Mouse (Mus musculus) midbrain, embryonic 14.5 days (tissue): Measurements from ENCODE around the gene Ctrl. TPM values are rescaled to one million over a fixed set of nuclear protein-coding genes. Genes with fewer than 3 reads are reported as not detected.
A peak's percentile ranks its signal among the peaks of the same experiment; 100 is the strongest.

Source experiments
- ATAC-seq: fragments of 200-750 bp; cut with Nextera tagmentation; 2 replicates; pipeline ENCODE4 v1.8.0; 2017; ENCODE audit warnings: moderate number of reproducible peaks, moderate library complexity; ENCODE audit not compliant: low FRiP score, low TSS enrichment
- DNase-seq: peaks from one replicate; pipeline ENCODE4 v3.0.0-alpha.2; 2015
- H3K27ac ChIP-seq: fragments of 300-500 bp; sonication (generic); replicated peaks from 2 replicates; pipeline ENCODE4 v1.5.1; 2014; ENCODE audit warnings: mild to moderate bottlenecking, low read depth, low read length, moderate library complexity
- H3K27me3 ChIP-seq: fragments of 300-500 bp; sonication (generic); 2 replicates; pipeline ENCODE4 v1.6.1; 2014; ENCODE audit warnings: low read length, control low read depth, mixed read lengths; ENCODE audit not compliant: control insufficient read depth, insufficient read depth
- H3K36me3 ChIP-seq: fragments of 300-500 bp; sonication (generic); 2 replicates; pipeline ENCODE4 v1.6.1; 2014; ENCODE audit warnings: low read length, control low read depth; ENCODE audit not compliant: control insufficient read depth, insufficient read depth
- H3K4me1 ChIP-seq: fragments of 300-500 bp; sonication (generic); 2 replicates; pipeline ENCODE4 v1.6.1; 2014; ENCODE audit warnings: mild to moderate bottlenecking, antibody characterized with exemption, low read length, control low read depth; ENCODE audit not compliant: control insufficient read depth, insufficient read depth
- H3K4me2 ChIP-seq: fragments of 300-500 bp; sonication (generic); 2 replicates; pipeline ENCODE4 v1.6.1; 2014; ENCODE audit warnings: mild to moderate bottlenecking, low read length, moderate library complexity
- H3K4me3 ChIP-seq: fragments of 300-500 bp; sonication (generic); replicated peaks from 2 replicates; pipeline ENCODE4 v1.5.1; 2014; ENCODE audit warnings: low read depth, low read length
- H3K9ac ChIP-seq: fragments of 300-500 bp; sonication (generic); replicated peaks from 2 replicates; pipeline ENCODE4 v1.6.1; 2014; ENCODE audit warnings: mild to moderate bottlenecking, low read length, moderate library complexity
- H3K9me3 ChIP-seq: fragments of 300-500 bp; sonication (generic); 2 replicates; pipeline ENCODE4 v1.6.1; 2016; ENCODE audit warnings: low read length, control low read depth, mixed read lengths; ENCODE audit not compliant: control insufficient read depth
- WGBS: fragments of 180-500 bp; shearing (Covaris S2); extraction: QIAGEN DNeasy Blood & Tissue Kit; methylation state at CpG from one replicate; pipeline ENCODE4 v1.1.7; 2014; 5-methylcytosine and 5-hydroxymethylcytosine counted together
- polyA plus RNA-seq: library from polyadenylated mRNA; unstranded; fragments of >200 nt; fragmentation: Nextera tagmentation; extraction: Ambion mirVana; gene quantifications from 2 replicates; pipeline ENCODE4 v1.2.1, GENCODE M21; 2014

Gene Ctrl
- polyA plus RNA-seq, 1 experiment from 2014 or later: 2.0 TPM

GRCm38 (mm10) chr8:105935105-105935504 lies 1.4 kb upstream of the Ctrl start:
- Histone ChIP-seq H3K36me3 (peaks cover 9% of the 10 kb centered on the region; the same call in 1 of the 2 replicates), H3K27ac (no peak overlapping the region)
- no peak for ATAC-seq

GRCm38 (mm10) chr8:105932525-105932924 lies 1.1 kb downstream of the Ctrl start:
- Histone ChIP-seq H3K4me3 (no peak overlapping the region), H3K36me3 (peaks cover 15% of the 10 kb centered on the region), H3K4me2 (no peak overlapping the region), H3K9ac (no peak overlapping the region), H3K27me3 (no peaks in the 10 kb centered on the region), H3K9me3 (no peaks in the 10 kb centered on the region), H3K27ac (no peak overlapping the region), H3K4me1 (peaks cover 9% of the 10 kb centered on the region)
- no peak for DNase-seq
- 90% methylated on average over 11 of the region's 11 CpGs for WGBS
- ATAC-seq: no peak

More at GRCm38 (mm10) chr8:105935105-105935504, 1.4 kb upstream of the Ctrl start:
- DNase-seq: no peak
- no peak overlapping the region for H3K4me2 ChIP-seq
- H3K4me1 ChIP-seq: peaks cover 15% of the 10 kb centered on the region
- H3K4me3 ChIP-seq: no peak overlapping the region
- 89% methylated on average over 6 of the region's 6 CpGs for WGBS
- no peaks in the 10 kb centered on the region for H3K9me3 ChIP-seq
- H3K27me3 ChIP-seq: no peaks in the 10 kb centered on the region
- H3K9ac ChIP-seq: no peak overlapping the region

- Histone ChIP-seq H3K9ac (no peak overlapping the region), H3K36me3 (peaks cover 15% of the 10 kb centered on the region), H3K9me3 (no peaks in the 10 kb centered on the region), H3K27ac (no peak overlapping the region), H3K27me3 (no peaks in the 10 kb centered on the region), H3K4me1 (peaks cover 7% of the 10 kb centered on the region), H3K4me3 (no peak overlapping the region), H3K4me2 (no peak overlapping the region)
- no peak for ATAC-seq
- WGBS: 95% methylated on average over 3 of the region's 3 CpGs
- no peak for DNase-seq
These were observed 2.4 kb downstream of the Ctrl start for GRCm38 (mm10) chr8:105931271-105931670.

DNA sequence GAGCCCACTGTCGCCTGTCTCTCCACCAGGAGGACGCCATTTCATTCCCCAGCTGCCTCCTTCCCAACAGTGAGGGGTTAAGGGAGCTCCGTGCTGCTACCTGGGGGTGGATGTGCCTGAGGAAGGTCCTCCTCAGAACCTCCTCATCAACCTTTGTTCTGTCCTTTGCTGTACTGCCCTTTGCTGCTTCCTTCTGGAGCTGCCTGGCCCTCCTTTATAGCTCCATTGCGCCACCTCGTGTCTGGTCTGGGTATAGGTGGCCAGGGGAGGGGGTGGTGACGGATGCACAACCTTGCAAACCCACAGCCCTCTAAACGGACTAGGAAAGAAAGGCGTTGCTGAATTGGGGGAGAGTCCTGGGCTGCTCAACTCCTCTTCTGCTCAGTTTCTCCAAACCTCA lies 3.1 kb downstream of the Ctrl start:
- DNase-seq: peak; percentile 88
- peak; percentile 66 for ATAC-seq
- H3K4me3 ChIP-seq: no peak overlapping the region
- peaks cover 15% of the 10 kb centered on the region for H3K36me3 ChIP-seq
- H3K4me2 ChIP-seq: no peak overlapping the region
- peak overlapping the region; percentile 26 for H3K9ac ChIP-seq
- H3K27me3 ChIP-seq: no peaks in the 10 kb centered on the region
- peak overlapping the region; percentile 50 for H3K27ac ChIP-seq
- H3K4me1 ChIP-seq: no peaks in the 10 kb centered on the region
- WGBS: 18% methylated on average over 8 of the region's 8 CpGs
- H3K9me3 ChIP-seq: no peaks in the 10 kb centered on the region

DNA sequence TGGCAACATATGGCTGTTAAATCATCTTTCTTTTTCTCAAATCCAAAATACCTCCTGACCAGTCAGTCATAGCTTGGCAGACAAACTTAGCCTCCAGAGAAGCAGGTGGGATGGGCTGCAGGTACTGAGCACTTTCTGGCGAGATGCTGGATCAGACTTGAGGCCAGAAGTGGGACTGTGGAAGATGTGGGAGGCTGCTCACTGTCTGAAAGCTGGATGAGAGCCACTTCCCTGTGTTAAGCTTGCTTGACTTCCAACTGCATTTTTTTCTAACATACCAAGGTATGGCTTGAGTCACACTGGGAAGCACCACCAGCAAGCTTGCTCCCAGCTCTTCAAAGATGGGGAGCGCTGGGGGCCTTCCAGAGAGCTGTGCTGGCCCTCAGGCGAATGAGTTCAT lies 8.5 kb downstream of the Ctrl start:
- ATAC-seq (no peak), DNase-seq (no peak)
- Histone ChIP-seq H3K36me3 (peaks cover 6% of the 10 kb centered on the region), H3K9ac (no peak overlapping the region), H3K27ac (no peak overlapping the region), H3K4me3 (no peak overlapping the region), H3K4me1 (no peaks in the 10 kb centered on the region), H3K9me3 (no peaks in the 10 kb centered on the region), H3K27me3 (no peaks in the 10 kb centered on the region), H3K4me2 (no peak overlapping the region)
- 79% methylated on average over 3 of the region's 3 CpGs for WGBS

DNA sequence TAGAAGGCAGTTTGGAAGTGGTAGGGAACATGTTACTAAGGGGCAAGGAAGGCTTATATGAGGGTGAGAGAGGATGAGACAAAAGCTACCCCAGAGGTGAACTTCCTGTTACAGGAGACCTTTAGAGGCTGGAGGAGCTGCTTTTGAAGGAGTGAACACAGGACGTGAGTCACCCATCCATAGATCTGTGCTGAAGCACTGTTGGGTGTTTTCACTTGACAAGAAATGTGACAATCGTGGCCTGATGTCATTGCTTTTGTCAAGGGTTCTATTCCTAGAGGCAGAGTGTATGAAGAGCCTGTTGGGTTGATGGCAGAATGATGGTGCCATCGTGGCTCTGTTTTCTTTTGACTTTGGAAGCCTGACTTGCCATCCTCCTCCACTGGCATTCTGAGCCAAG lies 14.3 kb downstream of the Ctrl start:
- ATAC-seq: no peak
- no peaks in the 10 kb centered on the region for H3K4me1 ChIP-seq
- H3K9me3 ChIP-seq: no peaks in the 10 kb centered on the region
- DNase-seq: no peak
- no peak overlapping the region for H3K4me3 ChIP-seq
- H3K27ac ChIP-seq: no peak overlapping the region
- no peak overlapping the region for H3K4me2 ChIP-seq
- peaks cover 21% of the 10 kb centered on the region; the same call in 1 of the 2 replicates for H3K36me3 ChIP-seq
- no peaks in the 10 kb centered on the region for H3K27me3 ChIP-seq
- 93% methylated on average over 3 of the region's 3 CpGs for WGBS
- no peak overlapping the region for H3K9ac ChIP-seq

GRCm38 (mm10) chr8:105900941-105901616 lies 32.6 kb downstream of the Ctrl start:
- 39% methylated on average over 16 of the region's 16 CpGs for WGBS
- peak overlapping the region; percentile 98 for H3K9ac ChIP-seq
- peaks cover 6% of the 10 kb centered on the region for H3K4me1 ChIP-seq
- H3K36me3 ChIP-seq: no peaks in the 10 kb centered on the region
- H3K4me3 ChIP-seq: peak overlapping the region; percentile 89
- H3K9me3 ChIP-seq: no peaks in the 10 kb centered on the region
- no peaks in the 10 kb centered on the region for H3K27me3 ChIP-seq
- H3K4me2 ChIP-seq: peak overlapping the region; percentile 89
- no peak for DNase-seq
- no peak for ATAC-seq
- peak overlapping the region; percentile 91 for H3K27ac ChIP-seq

DNA sequence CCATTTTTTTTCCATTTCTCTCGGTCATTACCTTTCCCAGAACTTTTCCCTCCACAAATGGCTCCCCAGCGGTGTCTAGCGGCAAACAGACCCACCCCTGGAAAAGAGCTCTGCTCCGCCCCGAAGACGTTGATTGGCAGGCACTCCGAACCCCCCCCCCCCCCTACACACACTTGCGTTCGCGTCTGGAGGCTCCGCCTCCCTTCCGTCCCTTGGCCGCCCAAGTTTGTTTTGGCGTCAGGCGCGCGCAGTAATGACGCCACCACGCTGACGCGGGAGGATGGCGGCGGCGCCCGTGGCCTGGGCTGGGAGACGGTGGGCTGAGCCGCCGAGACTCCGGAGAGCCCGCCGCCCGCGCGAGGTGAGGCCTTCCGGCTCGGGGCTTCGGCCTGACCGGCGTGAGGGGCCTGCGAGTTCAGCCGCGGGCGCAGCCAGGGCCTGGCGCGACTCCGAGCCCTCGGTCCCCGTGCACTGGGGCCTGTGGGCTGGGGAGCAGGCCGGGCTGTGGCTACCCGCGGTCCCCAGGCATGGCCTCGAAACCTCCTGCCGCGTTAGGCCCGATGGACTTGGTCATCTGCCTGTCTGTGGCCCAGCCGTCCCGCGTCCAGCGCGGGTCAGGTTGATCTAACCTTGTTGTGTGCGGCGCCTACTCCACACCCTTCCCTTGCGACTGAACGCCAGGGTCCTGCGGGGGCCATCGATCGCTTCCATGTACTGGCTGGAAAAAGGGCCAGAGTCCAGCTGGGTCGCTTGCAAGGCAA lies 33.3 kb downstream of the Ctrl start, which contains the start of gene Pskh1:
Gene Pskh1, plus strand, starts transcription at position 262 of the 761 bp plus-strand sequence.
- under 1% methylated on average over 68 of the region's 68 CpGs for WGBS
- peaks cover 6% of the 10 kb centered on the region for H3K4me1 ChIP-seq
- peak within 1 kb of the TSS; percentile 89 for H3K4me2 ChIP-seq
- H3K4me3 ChIP-seq: peak within 1 kb of the TSS; percentile 89
- H3K9ac ChIP-seq: peak within 1 kb of the TSS; percentile 98
- H3K27me3 ChIP-seq: no peaks in the 10 kb centered on the region
- 0 out of 2 replicates have a peak, but pooled peaks cover under 1% of the 10 kb centered on the region for H3K36me3 ChIP-seq
- ATAC-seq (peak; percentile 94), DNase-seq (peak; percentile 97)
- no peaks in the 10 kb centered on the region for H3K9me3 ChIP-seq
- H3K27ac ChIP-seq: peak within 1 kb of the TSS; percentile 91
